Mouse (Mus musculus) ES-Bruce4 (cell line): ENCODE data around the gene Fbxl19.

ENCODE experiments used
- CTCF ChIP-seq: IDR thresholded peaks from one replicate; pipeline ENCODE4 v1.8.1; 2011; ENCODE audit warnings: low read depth, low read length
- EP300 ChIP-seq: IDR thresholded peaks from 2 replicates; pipeline ENCODE4 v1.6.1; 2011; ENCODE audit warnings: low read depth, low read length; ENCODE audit not compliant: insufficient read depth
- POLR2A ChIP-seq: IDR thresholded peaks from one replicate; pipeline ENCODE4 v1.8.1; 2011; ENCODE audit warnings: low read length; ENCODE audit not compliant: insufficient read depth

- TF ChIP-seq POLR2A = no peak
- no peak for TF ChIP-seq CTCF
- no peak for TF ChIP-seq EP300
Observed at GRCm38 (mm10) chr7:127817776-127818175, 73.4 kb downstream of the Fbxl19 start.
